Mouse (Mus musculus): ENCODE data around the gene Sycp3.
"Not testable (repeated sequence)": the region's sequence is repeated elsewhere in the genome, so short reads cannot be mapped to it uniquely, and the experiment has no call there.

Sycp3 gene

DNA sequence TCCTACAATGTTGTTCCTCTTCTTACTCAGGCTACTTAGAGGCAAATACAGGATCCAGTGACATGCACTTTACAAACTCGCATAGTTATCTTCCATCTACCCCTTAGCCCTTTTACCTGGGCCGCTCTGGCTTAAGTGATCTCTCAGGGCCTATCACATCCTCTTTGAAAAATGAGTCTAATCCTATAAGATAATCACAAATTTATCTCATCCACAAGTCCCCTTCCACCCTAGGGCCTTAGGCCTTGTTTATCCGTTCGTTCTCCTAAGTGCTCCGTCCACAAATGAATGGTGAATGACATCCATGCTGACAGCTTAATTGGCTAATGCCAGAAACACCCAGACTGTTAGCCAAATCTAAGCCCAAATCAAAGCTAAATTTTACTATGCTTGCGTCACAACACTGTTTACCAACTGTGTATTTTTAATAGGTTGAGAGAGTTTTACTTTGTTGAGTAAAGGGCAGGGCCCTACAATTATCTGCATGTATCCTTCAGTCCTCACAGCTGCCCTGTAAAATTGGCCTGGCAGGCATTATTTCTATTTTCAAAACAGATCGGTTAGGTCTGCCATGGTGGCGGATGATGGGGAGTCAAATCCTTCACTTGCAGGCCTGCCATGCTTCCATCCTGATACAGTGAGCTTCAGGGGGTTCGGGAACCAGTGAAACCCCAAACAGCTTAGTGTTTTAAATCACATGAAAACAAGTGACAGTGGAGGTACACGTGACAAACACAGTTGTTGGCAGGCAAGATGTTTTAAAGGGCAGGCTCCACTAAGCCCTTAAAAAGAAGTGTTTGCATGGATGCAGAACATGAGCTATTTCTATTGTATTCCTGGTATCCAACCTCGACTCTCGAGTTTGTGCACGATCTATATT is 42.8 kb downstream of the Sycp3 start:
- DNase-seq, result peak in 1 of 2 experiments; percentile 33

- no peak for DNase-seq
Measured at GRCm38 (mm10) chr10:88502919-88503318, 43.5 kb downstream of the Sycp3 start.

- DNase-seq, result peak; percentile 87 to 89
Measured at GRCm38 (mm10) chr10:88503421-88504314, 44.3 kb downstream of the Sycp3 start, which contains the start of gene Chpt1. Chpt1 (minus strand) TSS chr10:88504073.

- DNase-seq, result peak; percentile 41 to 69
Measured at GRCm38 (mm10) chr10:88504481-88504880, 45.1 kb downstream of the Sycp3 start.

GRCm38 (mm10) chr10:88505256-88505655 is 45.9 kb downstream of the Sycp3 start:
- DNase-seq, result no peak

DNA sequence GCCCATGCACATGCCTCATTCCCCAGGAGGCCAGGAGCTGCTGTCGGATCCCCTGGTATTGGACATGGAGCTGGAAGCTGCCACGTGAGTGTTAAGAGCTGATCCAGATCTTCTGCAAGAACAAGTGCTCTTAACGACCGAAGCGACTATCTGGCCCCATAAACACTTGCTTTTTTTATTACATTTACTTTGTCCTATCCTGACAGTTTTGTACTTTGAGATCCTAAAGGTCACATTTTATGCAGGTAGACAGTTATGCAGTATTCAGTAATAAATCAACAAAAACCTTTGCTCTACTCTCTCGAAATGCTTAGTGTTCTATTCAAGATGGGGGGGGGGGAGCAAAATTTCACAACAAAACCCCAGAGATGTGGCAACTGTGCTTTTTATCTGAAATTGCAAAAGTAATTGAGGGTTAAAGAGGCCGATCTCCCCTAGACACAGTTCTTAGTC is 48.3 kb downstream of the Sycp3 start:
- no peak for DNase-seq

DNA sequence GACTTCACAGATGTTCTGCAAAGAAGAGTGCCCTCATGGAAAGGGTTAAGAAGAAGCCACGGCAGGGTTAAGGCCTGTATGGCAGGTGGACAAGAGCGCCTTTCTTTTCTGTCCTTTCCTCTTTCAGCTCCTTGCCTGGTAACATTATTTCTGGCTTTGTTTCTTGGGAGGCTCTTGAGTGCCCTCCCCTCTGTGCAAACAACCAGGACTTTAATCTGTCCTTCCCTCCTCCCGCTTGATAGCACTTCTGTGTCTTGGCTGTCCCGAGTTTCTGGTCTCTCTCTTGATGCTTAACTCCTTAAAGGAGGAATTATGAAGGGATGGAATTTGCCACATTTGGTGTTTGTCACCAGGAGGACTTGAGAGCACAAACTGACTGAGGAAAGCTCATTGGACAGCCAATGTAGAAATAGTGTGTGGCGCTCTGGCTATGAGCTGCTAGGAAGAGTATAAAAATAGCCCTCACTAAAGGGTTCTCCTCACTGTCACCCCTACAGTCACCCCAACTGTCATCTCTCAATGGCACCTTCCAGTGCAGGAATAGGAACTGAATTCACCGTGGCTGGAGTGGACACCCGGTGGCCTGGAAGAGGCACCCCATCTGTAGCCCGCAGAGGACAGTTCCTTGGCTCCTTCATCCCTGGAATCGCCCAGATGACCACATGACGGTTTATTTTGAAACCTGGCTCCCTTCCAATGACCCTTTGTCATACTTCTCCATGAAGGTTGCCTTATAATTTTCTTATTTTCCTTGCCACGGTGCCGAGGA is 51.3 kb downstream of the Sycp3 start:
- peak; percentile 52 to 72 for DNase-seq

GRCm38 (mm10) chr10:88511355-88511754 is 52.0 kb downstream of the Sycp3 start:
- no peak for DNase-seq

GRCm38 (mm10) chr10:88513574-88514135 is 54.3 kb downstream of the Sycp3 start:
- peak; percentile 20 to 25 for DNase-seq

DNA sequence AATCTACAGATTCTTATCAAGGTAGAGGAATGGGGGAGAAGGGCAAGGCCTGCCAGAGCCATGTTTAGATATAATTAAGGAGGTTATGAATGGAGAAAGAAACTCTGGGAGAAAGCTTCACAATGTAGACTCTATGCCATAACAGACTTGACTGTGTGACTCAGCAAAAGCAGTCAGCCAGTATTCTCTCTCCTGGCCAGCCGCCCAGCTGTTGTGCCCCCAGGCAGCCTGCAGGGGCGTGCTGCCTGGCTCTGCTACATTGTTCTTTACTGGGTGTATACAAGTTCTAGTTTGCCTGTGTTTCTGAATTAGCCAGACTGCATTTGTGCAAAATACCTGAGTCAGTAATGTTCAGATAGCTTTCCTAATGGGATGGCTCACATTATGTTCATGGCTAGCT is 55.1 kb downstream of the Sycp3 start:
- DNase-seq, result peak; percentile 62 to 71

GRCm38 (mm10) chr10:88515049-88515448 is 55.7 kb downstream of the Sycp3 start:
- DNase-seq, result not testable (repeated sequence)

DNA sequence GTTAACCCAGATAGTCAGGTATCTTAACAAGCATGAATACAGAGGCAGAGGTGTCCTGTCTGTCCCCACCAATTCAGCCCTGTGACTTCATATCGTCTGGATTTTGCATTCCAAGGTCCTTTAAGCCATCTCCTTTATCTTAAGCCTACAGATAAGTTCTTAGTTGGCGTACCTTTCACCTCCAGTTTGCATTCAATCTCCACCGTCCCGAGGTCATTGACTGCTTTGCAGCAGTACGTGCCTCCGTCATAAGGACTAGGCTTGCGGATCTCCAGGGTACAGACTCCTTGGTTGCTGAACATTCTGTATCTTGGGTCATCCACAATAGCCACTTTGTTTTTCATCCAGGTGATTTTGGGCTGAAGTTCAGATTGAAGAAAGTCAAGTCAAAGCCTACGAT is 63.4 kb downstream of the Sycp3 start:
- no peak for DNase-seq

Data from lung, adult 18-20 months (tissue).